25 mouse cellular contexts compared by ENCODE assay signal in genomic region chr11:121082250-121082649, GRCm38 (mm10). TPM values are rescaled to one million over a fixed set of nuclear protein-coding genes. Genes with fewer than 3 reads are reported as not detected.
DNase-seq lines count a peak whose midpoint lies in the region; ATAC-seq and TF ChIP-seq lines count a peak whose summit lies in the region.
"Had no signal": no experiment of that assay in that cellular context is flagged by ENCODE, and none has a peak within 500 bp of the region (broad histone marks: within the 10 kb centered on the region; RNA-seq: fewer than 3 reads in every experiment).

No protein-coding gene starts in this region.

- no peaks in the 10 kb centered on the region for H3K36me3 ChIP-seq in midbrain, embryonic 11.5 days (ENCODE audit: control insufficient read depth, insufficient read depth, low read length)
- no peaks in the 10 kb centered on the region for H3K36me3 ChIP-seq in midbrain, embryonic 10.5 days
- no peaks in the 10 kb centered on the region for H3K36me3 ChIP-seq in small intestine, adult 2 months (ENCODE audit: control insufficient read depth, insufficient read depth, low read length)
- H3K36me3 ChIP-seq in forebrain, embryonic 15.5 days = no peaks in the 10 kb centered on the region
- no peaks in the 10 kb centered on the region for H3K36me3 ChIP-seq in forebrain, postnatal 0 days (ENCODE audit: insufficient read depth)
- H3K36me3 ChIP-seq: heart, embryonic 12.5 days; liver, embryonic 13.5 days; midbrain, embryonic 12.5 days had no signal

- H3K9me3 ChIP-seq in midbrain, embryonic 11.5 days (ENCODE audit: control insufficient read depth, low read length) = no peaks in the 10 kb centered on the region
- no peaks in the 10 kb centered on the region for H3K9me3 ChIP-seq in midbrain, embryonic 10.5 days (replicated peaks)
- H3K9me3 ChIP-seq in forebrain, embryonic 15.5 days = no peaks in the 10 kb centered on the region
- H3K9me3 ChIP-seq in forebrain, postnatal 0 days (ENCODE audit: low read length) = no peaks in the 10 kb centered on the region
- H3K9me3 ChIP-seq: heart, embryonic 12.5 days; liver, embryonic 13.5 days; midbrain, embryonic 12.5 days had no signal

- TF ChIP-seq CTCF in small intestine, adult 2 months (IDR thresholded peaks at IDR 0.05; ENCODE audit: extremely low read depth, insufficient read length, insufficient replicate concordance, low read depth, low read length) = no peak
- TF ChIP-seq CTCF in forebrain, postnatal 0 days (IDR thresholded peaks at IDR 0.05; ENCODE audit: low read depth) = no peak

- H3K9ac ChIP-seq in midbrain, embryonic 11.5 days (ENCODE audit: low read length) = no peak overlapping the region
- no peak overlapping the region for H3K9ac ChIP-seq in forebrain, embryonic 15.5 days (replicated peaks)
- H3K9ac ChIP-seq in forebrain, postnatal 0 days = no peak overlapping the region
- H3K9ac ChIP-seq: heart, embryonic 12.5 days; liver, embryonic 13.5 days; midbrain, embryonic 12.5 days had no signal

- peak; percentile 92 for DNase-seq in heart, adult 11 months
- no peak for DNase-seq in heart, postnatal 14 days
- DNase-seq in midbrain, embryonic 11.5 days (ENCODE audit: low spot score, missing footprints) = peak; percentile 19
- no peak for DNase-seq in midbrain, embryonic 10.5 days (ENCODE audit: low spot score)
- DNase-seq in forebrain, postnatal 0 days = no peak
- DNase-seq: adrenal gland, adult 8-10 months; cerebellum, adult 18-20 months; gastrocnemius, postnatal 10 days; kidney, adult 8-10 months; layer of hippocampus, postnatal 36 days; liver, embryonic 13.5 days; right cerebral cortex, postnatal 14 days had no signal

- no peaks in the 10 kb centered on the region for H3K4me1 ChIP-seq in midbrain, embryonic 11.5 days (ENCODE audit: control insufficient read depth, insufficient read depth, low read length)
- no peaks in the 10 kb centered on the region for H3K4me1 ChIP-seq in midbrain, embryonic 10.5 days
- H3K4me1 ChIP-seq in small intestine, adult 2 months (ENCODE audit: control insufficient read depth, insufficient read depth, insufficient read length, low read length) = peaks cover 28% of the 10 kb centered on the region; the same call in 1 of the 2 replicates
- H3K4me1 ChIP-seq in forebrain, embryonic 15.5 days = no peaks in the 10 kb centered on the region
- H3K4me1 ChIP-seq in forebrain, postnatal 0 days (ENCODE audit: insufficient read depth) = no peaks in the 10 kb centered on the region
- H3K4me1 ChIP-seq: midbrain, embryonic 12.5 days had no signal

- no peak overlapping the region for H3K4me3 ChIP-seq in midbrain, embryonic 11.5 days (ENCODE audit: low read depth, low read length)
- H3K4me3 ChIP-seq in midbrain, embryonic 10.5 days = no peak overlapping the region
- no peak overlapping the region for H3K4me3 ChIP-seq in small intestine, adult 2 months (ENCODE audit: low read depth, low read length)
- no peak overlapping the region for H3K4me3 ChIP-seq in forebrain, embryonic 15.5 days
- H3K4me3 ChIP-seq in forebrain, postnatal 0 days (ENCODE audit: low read depth, low read length) = no peak overlapping the region
- H3K4me3 ChIP-seq: erythroblast, embryonic 14.5 days; heart, embryonic 12.5 days; liver, embryonic 13.5 days; midbrain, embryonic 12.5 days had no signal

- H3K27ac ChIP-seq in midbrain, embryonic 11.5 days (ENCODE audit: low read depth, low read length) = no peak overlapping the region
- no peak overlapping the region for H3K27ac ChIP-seq in midbrain, embryonic 10.5 days (replicated peaks)
- H3K27ac ChIP-seq in small intestine, adult 2 months (ENCODE audit: insufficient read depth, low read depth, low read length) = peak overlapping the region; percentile 70
- H3K27ac ChIP-seq in forebrain, embryonic 15.5 days (replicated peaks) = no peak overlapping the region
- H3K27ac ChIP-seq in forebrain, postnatal 0 days (ENCODE audit: low read depth, low read length) = no peak overlapping the region
- H3K27ac ChIP-seq: liver, embryonic 13.5 days; midbrain, embryonic 12.5 days had no signal

- H3K4me2 ChIP-seq in midbrain, embryonic 11.5 days = no peak overlapping the region
- no peak overlapping the region for H3K4me2 ChIP-seq in forebrain, embryonic 15.5 days (replicated peaks)
- no peak overlapping the region for H3K4me2 ChIP-seq in forebrain, postnatal 0 days (ENCODE audit: low read depth)
- H3K4me2 ChIP-seq: heart, embryonic 12.5 days; liver, embryonic 13.5 days; midbrain, embryonic 12.5 days had no signal

- ATAC-seq in midbrain, embryonic 11.5 days (ENCODE audit: low FRiP score) = no peak
- ATAC-seq in granulocyte monocyte progenitor cell, adult 5-6 weeks (replicated peaks; ENCODE audit: poor library complexity, severe bottlenecking) = peak; percentile 51
- no peak for ATAC-seq in forebrain, embryonic 15.5 days (replicated peaks)
- ATAC-seq in forebrain, postnatal 0 days = no peak
- ATAC-seq: hindbrain, embryonic 16.5 days; lung, postnatal 0 days had no signal

- H3K27me3 ChIP-seq in midbrain, embryonic 11.5 days (ENCODE audit: control insufficient read depth, insufficient read depth, low read length) = no peaks in the 10 kb centered on the region
- no peaks in the 10 kb centered on the region for H3K27me3 ChIP-seq in midbrain, embryonic 10.5 days (ENCODE audit: low read depth, poor library complexity, severe bottlenecking)
- no peaks in the 10 kb centered on the region for H3K27me3 ChIP-seq in small intestine, adult 2 months (ENCODE audit: control insufficient read depth, insufficient read depth, low read length)
- no peaks in the 10 kb centered on the region for H3K27me3 ChIP-seq in forebrain, embryonic 15.5 days
- no peaks in the 10 kb centered on the region for H3K27me3 ChIP-seq in forebrain, postnatal 0 days (ENCODE audit: insufficient read depth, low read length)
- H3K27me3 ChIP-seq: liver, embryonic 13.5 days; midbrain, embryonic 12.5 days had no signal

- 77% methylated on average over 3 of the region's 3 CpGs for WGBS in midbrain, embryonic 11.5 days
- 84% methylated on average over 3 of the region's 3 CpGs for WGBS in midbrain, embryonic 10.5 days
- WGBS in small intestine, adult 2 months = 72% methylated on average over 3 of the region's 3 CpGs
- WGBS in forebrain, embryonic 15.5 days = 90% methylated on average over 3 of the region's 3 CpGs
- 85% methylated on average over 3 of the region's 3 CpGs for WGBS in forebrain, postnatal 0 days

- intact Hi-C loops in heart, postnatal 14 days (cut with DNase I) = no loop called here

- no peak for TF ChIP-seq POLR2A in small intestine, adult 2 months (IDR thresholded peaks at IDR 0.05; ENCODE audit: low read depth, low read length)

RNA-seq across cellular contexts. Expression of gene Sectm1a, which starts 1.2 kb away (rescaled TPM):
- total RNA-seq in heart, postnatal 14 days (2021) = not detected
- polyA plus RNA-seq in midbrain, embryonic 11.5 days (2014; fragmentation: Nextera tagmentation; extraction: Ambion mirVana) = not detected in 2 replicates
- polyA plus RNA-seq in midbrain, embryonic 10.5 days (2016; fragmentation: Nextera tagmentation; extraction: Ambion mirVana) = not detected in 2 replicates
- not detected in 2 replicates for total RNA-seq in granulocyte monocyte progenitor cell, adult 5-6 weeks (2014; fragmentation: Nextera tagmentation)
- total RNA-seq in granulocyte monocyte progenitor cell, adult 5-6 weeks (2017) = not detected in 2 replicates
- 1.4 and 4.1 TPM in 2 replicates for polyA plus RNA-seq in small intestine, adult 2 months (2012; rRNA removed)
- not detected in 2 replicates for polyA plus RNA-seq in forebrain, embryonic 15.5 days (2015; fragmentation: Nextera tagmentation; extraction: Ambion mirVana)
- not detected in 2 replicates for total RNA-seq in forebrain, postnatal 0 days (2014; rRNA removed)
- polyA plus RNA-seq in forebrain, postnatal 0 days (2015; fragmentation: Nextera tagmentation; extraction: Ambion mirVana) = not detected in 2 replicates
- total RNA-seq: heart, postnatal 36 days; layer of hippocampus, postnatal 36 days; left cerebral cortex, postnatal 25 days had no signal
- polyA plus RNA-seq: embryonic facial prominence, embryonic 11.5 days; erythroblast, embryonic 14.5 days; heart, embryonic 12.5 days; hindbrain, embryonic 16.5 days; midbrain, embryonic 12.5 days; neural tube, embryonic 14.5 days had no signal

RNA-seq across cellular contexts. Expression of gene Sectm1b, which starts 18.9 kb away (rescaled TPM):
- total RNA-seq in heart, postnatal 14 days (2021) = not detected
- polyA plus RNA-seq in midbrain, embryonic 11.5 days (2014; fragmentation: Nextera tagmentation; extraction: Ambion mirVana) = not detected in 2 replicates
- not detected in 2 replicates for polyA plus RNA-seq in midbrain, embryonic 10.5 days (2016; fragmentation: Nextera tagmentation; extraction: Ambion mirVana)
- total RNA-seq in granulocyte monocyte progenitor cell, adult 5-6 weeks (2014; fragmentation: Nextera tagmentation) = not detected in 2 replicates
- not detected in 2 replicates for total RNA-seq in granulocyte monocyte progenitor cell, adult 5-6 weeks (2017)
- polyA plus RNA-seq in small intestine, adult 2 months (2012; rRNA removed) = 152 and 325 TPM in 2 replicates
- not detected in 2 replicates for polyA plus RNA-seq in forebrain, embryonic 15.5 days (2015; fragmentation: Nextera tagmentation; extraction: Ambion mirVana)
- not detected in 2 replicates for total RNA-seq in forebrain, postnatal 0 days (2014; rRNA removed)
- polyA plus RNA-seq in forebrain, postnatal 0 days (2015; fragmentation: Nextera tagmentation; extraction: Ambion mirVana) = not detected in 2 replicates
- total RNA-seq: adrenal gland, adult 8-10 months; gastrocnemius, postnatal 10 days; heart, postnatal 36 days; layer of hippocampus, postnatal 36 days; left cerebral cortex, postnatal 25 days had no signal
- polyA plus RNA-seq: embryonic facial prominence, embryonic 11.5 days; erythroblast, embryonic 14.5 days; heart, embryonic 12.5 days; hindbrain, embryonic 16.5 days; midbrain, embryonic 12.5 days; neural tube, embryonic 14.5 days had no signal

RNA-seq across cellular contexts. Expression of gene Tex19.2, which starts 36.2 kb away (rescaled TPM):
- total RNA-seq in heart, postnatal 14 days (2021) = not detected
- not detected in 2 replicates for polyA plus RNA-seq in midbrain, embryonic 11.5 days (2014; fragmentation: Nextera tagmentation; extraction: Ambion mirVana)
- not detected in 2 replicates for polyA plus RNA-seq in midbrain, embryonic 10.5 days (2016; fragmentation: Nextera tagmentation; extraction: Ambion mirVana)
- not detected in 2 replicates for total RNA-seq in granulocyte monocyte progenitor cell, adult 5-6 weeks (2014; fragmentation: Nextera tagmentation)
- total RNA-seq in granulocyte monocyte progenitor cell, adult 5-6 weeks (2017) = not detected in 2 replicates
- 0.05 TPM in 1 of 2 replicates, not detected in the other for polyA plus RNA-seq in small intestine, adult 2 months (2012; rRNA removed)
- not detected in 2 replicates for polyA plus RNA-seq in forebrain, embryonic 15.5 days (2015; fragmentation: Nextera tagmentation; extraction: Ambion mirVana)
- not detected in 2 replicates for total RNA-seq in forebrain, postnatal 0 days (2014; rRNA removed)
- not detected in 2 replicates for polyA plus RNA-seq in forebrain, postnatal 0 days (2015; fragmentation: Nextera tagmentation; extraction: Ambion mirVana)
- total RNA-seq: adrenal gland, adult 8-10 months; gastrocnemius, postnatal 10 days; heart, postnatal 36 days; layer of hippocampus, postnatal 36 days; left cerebral cortex, postnatal 25 days had no signal
- polyA plus RNA-seq: embryonic facial prominence, embryonic 11.5 days; erythroblast, embryonic 14.5 days; heart, embryonic 12.5 days; hindbrain, embryonic 16.5 days; large intestine, adult 2 months; lung, postnatal 0 days; midbrain, embryonic 12.5 days; neural tube, embryonic 14.5 days had no signal

RNA-seq across cellular contexts. Expression of gene Cd7, which starts 43.0 kb away (rescaled TPM):
- total RNA-seq in heart, postnatal 14 days (2021) = under 1 TPM in 1 of 2 experiments, not detected in 1; 0.29 TPM
- not detected in 2 replicates for polyA plus RNA-seq in midbrain, embryonic 11.5 days (2014; fragmentation: Nextera tagmentation; extraction: Ambion mirVana)
- not detected in 2 replicates for polyA plus RNA-seq in midbrain, embryonic 10.5 days (2016; fragmentation: Nextera tagmentation; extraction: Ambion mirVana)
- total RNA-seq in granulocyte monocyte progenitor cell, adult 5-6 weeks (2014; fragmentation: Nextera tagmentation) = 6.1 TPM in 1 of 2 replicates, not detected in the other
- total RNA-seq in granulocyte monocyte progenitor cell, adult 5-6 weeks (2017) = not detected in 2 replicates
- polyA plus RNA-seq in small intestine, adult 2 months (2012; rRNA removed) = 41.0 and 57.7 TPM in 2 replicates
- polyA plus RNA-seq in forebrain, embryonic 15.5 days (2015; fragmentation: Nextera tagmentation; extraction: Ambion mirVana) = not detected in 2 replicates
- not detected in 2 replicates for total RNA-seq in forebrain, postnatal 0 days (2014; rRNA removed)
- not detected in 2 replicates for polyA plus RNA-seq in forebrain, postnatal 0 days (2015; fragmentation: Nextera tagmentation; extraction: Ambion mirVana)
- total RNA-seq: gastrocnemius, postnatal 10 days; layer of hippocampus, postnatal 36 days had no signal
- polyA plus RNA-seq: embryonic facial prominence, embryonic 11.5 days; erythroblast, embryonic 14.5 days; heart, embryonic 12.5 days; hindbrain, embryonic 16.5 days; midbrain, embryonic 12.5 days; neural tube, embryonic 14.5 days had no signal

Comparison
In these comparisons a context has a peak if more than half of its experiments do, and no peak if none do; other contexts are left out.
1. DNase-seq: peak in heart, adult 11 months (single experiment) and midbrain, embryonic 11.5 days (single experiment); none in heart, postnatal 14 days (0 of 2), midbrain, embryonic 10.5 days (single experiment) and forebrain, postnatal 0 days (single experiment).
2. RNA of gene Sectm1b, which starts 18.9 kb away (polyA plus RNA-seq): 152 to 325 TPM in small intestine, adult 2 months; not detected in forebrain, embryonic 15.5 days, not detected in midbrain, embryonic 11.5 days, not detected in midbrain, embryonic 10.5 days and not detected in forebrain, postnatal 0 days; every median in the first group is over 100 times any median in the second.